Mouse (Mus musculus) A20 (cell line): ENCODE measurements around the gene Zfp583.
"Not testable (repeated sequence)": the region's sequence is repeated elsewhere in the genome, so short reads cannot be mapped to it uniquely, and the experiment has no call there.

Source experiments
- DNase-seq: peaks from one replicate; pipeline ENCODE4 v3.0.0-alpha.2; 2011; ENCODE audit warnings: low read depth, low spot score

Gene Zfp583

GRCm38 (mm10) chr7:6331233-6331956 lies at the start of gene Zfp583:
TSS of gene Zfp583 (minus strand) at chr7:6331285.
- DNase-seq = no peak

DNA sequence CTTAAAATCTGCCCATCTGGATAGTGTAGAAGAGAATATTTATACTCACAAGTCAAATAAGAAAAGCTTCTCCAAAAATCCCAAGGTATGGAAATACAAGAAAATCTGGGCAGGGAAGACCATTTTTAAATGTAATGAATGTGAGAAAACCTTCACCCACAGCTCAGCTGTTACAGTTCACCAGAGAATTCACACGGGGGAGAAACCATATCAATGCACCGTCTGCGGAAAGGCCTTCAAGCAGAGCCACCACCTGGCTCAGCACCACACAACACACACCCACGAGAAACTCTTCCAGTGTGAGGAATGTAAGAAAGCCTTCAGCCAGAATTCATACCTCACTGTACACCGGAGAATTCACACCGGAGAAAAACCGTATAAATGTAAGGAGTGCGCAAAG lies 47.4 kb upstream of the Zfp583 start:
- DNase-seq = no peak

DNA sequence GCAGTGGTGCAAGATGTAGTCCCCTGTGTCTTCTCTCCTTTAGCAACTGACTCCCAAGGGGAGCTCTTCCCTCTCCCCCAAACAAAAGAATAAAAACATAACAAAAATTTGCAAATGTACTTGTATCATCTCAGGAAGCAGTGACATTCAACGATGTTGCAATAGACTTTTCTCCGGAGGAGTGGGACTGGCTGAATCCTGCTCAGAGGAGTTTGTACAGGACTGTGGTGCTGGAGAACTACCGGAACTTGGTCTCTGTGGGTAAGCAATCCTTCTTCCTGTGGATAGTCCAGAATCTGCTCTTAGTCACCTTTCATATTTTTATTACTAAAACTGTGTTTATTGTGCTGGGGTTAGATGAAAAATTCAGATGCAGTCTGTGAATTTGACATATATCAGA lies 41.9 kb upstream of the Zfp583 start:
- DNase-seq = no peak

- no peak for DNase-seq
Measured at GRCm38 (mm10) chr7:6369460-6369859, 38.4 kb upstream of the Zfp583 start.

- not testable (repeated sequence) for DNase-seq
Measured at GRCm38 (mm10) chr7:6368146-6368545, 37.1 kb upstream of the Zfp583 start.

DNA sequence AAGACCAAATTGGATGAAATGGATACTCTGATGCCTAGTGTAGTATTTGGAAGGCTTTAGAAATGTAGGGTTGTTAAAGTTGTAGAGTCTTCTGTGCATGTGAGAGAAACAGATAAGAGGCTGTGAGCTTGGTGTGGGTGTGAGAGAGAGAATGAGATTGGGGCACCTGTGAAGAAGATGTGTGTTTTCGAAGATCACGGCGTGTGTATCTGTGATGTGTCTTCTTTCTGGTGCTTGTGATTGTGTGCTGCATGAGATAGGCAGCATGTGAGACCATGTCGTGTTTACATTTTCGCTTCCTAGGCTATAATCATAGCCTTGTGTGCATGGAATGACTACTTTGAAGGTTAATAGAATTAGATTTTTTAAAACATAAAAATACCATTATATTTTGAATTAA lies 36.1 kb upstream of the Zfp583 start:
- DNase-seq = no peak

DNA sequence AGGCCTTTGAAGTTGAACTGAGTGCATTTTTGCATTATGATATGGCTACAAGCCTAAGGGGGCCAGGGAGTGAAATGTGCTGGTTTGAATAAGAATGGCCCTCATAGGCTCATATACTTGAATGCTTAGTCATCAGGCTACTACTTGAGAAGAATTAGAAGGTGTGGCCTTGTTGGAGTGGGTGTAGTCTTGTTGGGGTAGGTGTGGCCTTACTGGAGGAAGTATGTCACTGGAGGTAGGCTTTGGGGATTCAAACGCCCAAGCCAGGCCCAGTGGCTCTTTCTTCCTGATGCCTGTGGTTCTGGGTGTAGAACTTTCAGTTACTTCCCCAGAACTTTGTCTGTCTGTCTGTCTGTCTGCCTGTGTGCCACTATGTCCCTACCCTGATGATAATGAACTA lies 33.7 kb upstream of the Zfp583 start:
- DNase-seq = peak; percentile 25

GRCm38 (mm10) chr7:6363047-6363488 lies 32.0 kb upstream of the Zfp583 start, which contains the start of gene Zfp78:
TSS of gene Zfp78 (plus strand) at chr7:6363280.
- peak; percentile 95 for DNase-seq

GRCm38 (mm10) chr7:6362268-6363046 lies 31.4 kb upstream of the Zfp583 start:
- peak; percentile 99 for DNase-seq

DNA sequence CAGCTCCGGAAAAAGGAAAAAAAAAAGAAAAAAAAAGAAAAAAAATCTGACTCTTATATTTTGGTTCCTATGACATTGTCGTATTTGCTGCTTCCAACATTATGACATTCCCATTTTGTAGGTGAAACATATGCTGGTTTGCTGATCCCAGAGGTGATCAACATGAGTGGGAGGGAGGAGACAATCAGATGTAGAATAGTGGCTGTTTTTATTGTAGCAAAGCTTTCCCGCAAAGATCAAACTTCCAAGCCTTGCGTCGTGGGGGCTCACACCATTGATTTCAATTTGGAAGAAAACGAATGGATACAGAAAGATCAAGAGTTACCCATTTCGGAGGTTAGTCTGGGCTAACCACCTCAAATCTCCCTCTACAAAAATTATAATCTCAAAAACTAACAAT lies 30.7 kb upstream of the Zfp583 start:
- DNase-seq = no peak

DNA sequence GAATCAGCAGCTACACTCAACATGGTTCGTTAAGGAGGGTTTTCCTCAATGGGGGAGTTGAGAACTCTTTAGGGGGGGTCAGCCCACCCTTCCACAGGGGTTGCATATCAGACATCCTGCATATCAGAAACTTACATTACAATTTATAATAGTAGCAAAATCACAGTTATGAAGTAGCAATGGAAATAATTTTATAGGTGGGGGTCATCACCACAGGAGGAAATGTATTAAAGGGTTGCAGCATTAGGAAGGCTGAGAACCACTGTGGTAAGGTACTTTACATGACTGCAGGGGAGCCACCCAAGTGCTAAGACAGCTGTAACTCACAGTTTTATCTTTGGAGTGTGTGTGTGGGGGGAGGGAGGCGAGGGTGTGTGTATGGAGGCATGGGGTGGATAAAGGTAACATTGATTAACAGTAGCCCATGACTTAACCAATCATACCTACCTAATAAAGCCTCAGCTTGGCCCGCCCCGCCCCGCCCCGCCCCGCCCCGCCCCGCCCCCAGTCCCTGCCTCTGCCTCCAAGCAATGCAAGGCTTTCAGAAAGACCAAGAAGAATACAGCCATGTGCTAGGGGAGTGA lies 29.5 kb upstream of the Zfp583 start:
- peak; percentile 15 for DNase-seq

DNA sequence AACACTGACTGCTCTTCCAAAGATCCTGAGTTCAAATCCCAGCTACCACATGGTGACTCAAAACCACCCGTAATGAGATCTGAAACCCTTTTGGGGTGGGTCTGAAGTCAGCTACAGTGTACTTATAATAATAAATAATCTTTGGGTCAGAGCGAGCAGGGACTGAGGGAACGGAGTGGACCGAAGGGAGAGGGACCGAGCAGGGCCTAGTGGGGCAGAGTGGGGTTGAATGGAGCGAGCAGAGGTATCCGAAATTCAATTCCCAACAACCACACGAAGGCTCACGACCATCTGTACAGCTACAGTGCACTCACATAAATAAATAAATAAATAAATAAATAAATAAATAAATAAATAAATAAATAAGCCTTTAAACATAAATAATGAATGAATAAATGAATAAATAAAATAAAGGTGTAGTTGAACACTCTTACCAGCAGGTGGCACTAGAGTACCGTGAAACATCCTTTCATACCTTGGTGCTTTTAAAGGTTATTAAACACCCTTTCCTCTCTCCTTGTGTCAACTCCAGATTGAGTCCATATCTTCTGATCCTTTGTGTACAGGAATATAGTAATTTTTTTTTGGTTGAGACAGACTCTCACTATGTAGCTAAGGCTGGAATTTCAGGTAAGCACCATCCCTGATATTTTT lies 28.0 kb upstream of the Zfp583 start:
- peak; percentile 67 for DNase-seq

- DNase-seq = no peak
Measured at GRCm38 (mm10) chr7:6358121-6358520, 27.0 kb upstream of the Zfp583 start.

- no peak for DNase-seq
Measured at GRCm38 (mm10) chr7:6344124-6344523, 13.0 kb upstream of the Zfp583 start.

DNA sequence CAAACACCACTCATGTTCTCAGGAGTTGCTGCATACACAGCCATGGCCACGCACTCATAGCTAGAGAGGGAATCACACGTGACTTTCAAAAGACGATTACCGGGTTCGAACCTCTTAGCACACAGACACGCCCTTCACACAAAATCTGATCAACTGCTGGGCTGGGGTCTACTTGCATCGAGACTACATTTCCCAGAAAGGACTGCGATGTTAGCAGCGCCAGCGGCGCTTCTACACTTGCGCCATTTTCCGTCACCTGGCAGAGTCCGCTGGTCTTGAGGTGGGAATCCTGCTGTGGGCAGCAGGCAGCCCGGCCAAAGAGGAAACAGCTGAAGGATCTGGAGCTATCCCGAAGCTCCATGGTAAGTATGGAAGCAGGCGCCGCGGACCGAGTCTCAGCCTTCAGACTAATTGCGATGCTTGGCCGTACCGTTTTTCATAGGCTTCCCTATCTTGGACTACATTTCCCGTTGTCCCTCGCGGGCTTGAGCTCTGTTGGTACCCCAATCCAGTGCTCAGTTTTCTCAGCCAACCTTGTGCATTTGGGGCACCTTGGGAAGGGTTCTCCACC lies 12.5 kb upstream of the Zfp583 start, which contains the start of gene Gm3854:
Gm3854 (plus strand) TSS at position 259 of the 571 bp plus-strand sequence.
- DNase-seq = no peak

DNA sequence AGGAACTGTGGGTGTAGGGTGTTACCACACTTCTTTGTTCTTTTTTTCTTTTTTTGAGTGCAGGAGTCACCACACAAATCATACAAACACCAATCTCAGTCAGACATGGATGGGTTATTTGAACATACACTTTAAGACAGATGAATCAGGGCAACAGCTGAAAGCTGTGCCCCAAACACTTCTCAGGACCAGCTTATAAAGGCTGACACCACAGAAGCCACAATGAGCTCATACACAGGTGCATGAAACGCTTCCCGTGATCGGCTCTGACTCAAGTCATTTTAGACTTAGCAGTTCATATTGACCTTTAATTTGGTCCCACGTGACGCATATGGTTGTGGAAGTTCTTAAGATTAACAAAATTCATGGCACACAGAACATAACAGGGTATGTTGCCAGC lies 8.8 kb upstream of the Zfp583 start:
- DNase-seq = no peak

GRCm38 (mm10) chr7:6330458-6331232 lies 440 bp downstream of the Zfp583 start:
- DNase-seq = no peak

GRCm38 (mm10) chr7:6300796-6301195 lies 30.3 kb downstream of the Zfp583 start:
- DNase-seq = not testable (repeated sequence)

DNA sequence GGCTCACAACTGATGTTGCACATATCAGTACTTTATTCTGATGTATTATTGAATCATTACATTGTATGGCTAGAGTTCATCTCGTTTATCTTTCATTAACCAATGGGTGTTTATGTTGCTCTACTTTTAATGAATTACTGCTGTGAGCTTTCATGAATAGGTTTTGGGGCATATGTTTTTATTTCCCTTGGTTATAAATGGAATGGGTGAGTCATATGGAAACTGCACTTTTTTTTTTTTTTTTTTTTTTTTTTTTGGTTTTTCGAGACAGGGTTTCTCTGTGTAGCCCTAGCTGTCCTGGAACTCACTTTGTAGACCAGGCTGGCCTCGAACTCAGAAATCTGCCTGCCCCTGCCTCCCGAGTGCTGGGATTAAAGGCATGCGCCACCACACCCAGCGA lies 40.0 kb downstream of the Zfp583 start:
- DNase-seq = peak; percentile 14

DNA sequence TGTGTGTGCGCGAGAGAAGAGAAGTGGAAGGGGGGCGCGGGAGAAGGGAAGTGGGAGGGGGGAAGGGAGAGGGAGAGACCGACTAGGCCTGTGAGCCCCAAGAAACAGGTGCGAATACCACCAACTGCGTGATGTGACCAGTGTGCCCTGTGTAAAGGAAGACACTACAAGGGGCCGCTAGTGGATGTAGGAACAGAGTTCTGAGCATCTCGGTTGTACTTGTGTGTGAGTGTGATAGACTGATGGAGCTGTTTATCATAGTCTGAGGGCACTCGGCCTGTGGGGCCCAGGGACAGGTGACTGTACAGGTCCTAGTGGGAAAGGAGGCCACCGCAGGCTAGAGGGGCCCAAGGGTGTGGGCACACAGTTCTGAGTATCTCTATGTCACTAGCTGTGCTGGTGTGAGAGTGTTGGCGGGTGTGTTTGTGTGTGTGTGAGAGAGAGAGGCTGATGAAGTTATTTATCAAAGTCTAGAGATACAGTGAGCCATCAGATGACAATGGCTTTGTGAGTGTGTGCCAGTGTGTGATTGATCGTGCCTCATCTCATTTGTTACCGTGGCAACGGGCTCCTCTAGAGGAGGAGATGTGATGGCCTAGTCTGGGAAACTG lies 44.1 kb downstream of the Zfp583 start:
- no peak for DNase-seq
